Mouse (Mus musculus) retina, embryonic 14.5 days (tissue): Measurements from ENCODE around the gene Lgals1.
A peak's percentile ranks its signal among the peaks of the same experiment; 100 is the strongest.
"Not testable (repeated sequence)": the region's sequence is repeated elsewhere in the genome, so short reads cannot be mapped to it uniquely, and the experiment has no call there.

Experiments used
- DNase-seq: peaks from one replicate; pipeline ENCODE4 v3.0.0-alpha.2; 2015; ENCODE audit warnings: low spot score

Lgals1 gene

GRCm38 (mm10) chr15:78926021-78926919, at the start of gene Lgals1:
Gene Lgals1 (plus strand): TSS chr15:78926725.
- peak; percentile 69 for DNase-seq

- DNase-seq = peak; percentile 98
Observed at GRCm38 (mm10) chr15:78876991-78877809, 49.3 kb upstream of the Lgals1 start, which contains the start of gene Gga1. Gene Gga1 (plus strand): TSS chr15:78877190.

GRCm38 (mm10) chr15:78877810-78878390, 48.6 kb upstream of the Lgals1 start:
- no peak for DNase-seq

- not testable (repeated sequence) for DNase-seq
Observed at GRCm38 (mm10) chr15:78878792-78879516, 47.6 kb upstream of the Lgals1 start.

- DNase-seq = no peak
Observed at GRCm38 (mm10) chr15:78880432-78880831, 46.1 kb upstream of the Lgals1 start.

GRCm38 (mm10) chr15:78881828-78882227, 44.7 kb upstream of the Lgals1 start:
- no peak for DNase-seq

GRCm38 (mm10) chr15:78889401-78889853, 37.1 kb upstream of the Lgals1 start:
- DNase-seq = no peak

- DNase-seq = no peak
Observed at GRCm38 (mm10) chr15:78892440-78892839, 34.1 kb upstream of the Lgals1 start.

- no peak for DNase-seq
Observed at GRCm38 (mm10) chr15:78894726-78895125, 31.8 kb upstream of the Lgals1 start.

- DNase-seq = no peak
Observed at GRCm38 (mm10) chr15:78895741-78896140, 30.8 kb upstream of the Lgals1 start.

- no peak for DNase-seq
Observed at GRCm38 (mm10) chr15:78896149-78896548, 30.4 kb upstream of the Lgals1 start.

GRCm38 (mm10) chr15:78897488-78897887, 29.0 kb upstream of the Lgals1 start:
- DNase-seq = no peak

- no peak for DNase-seq
Observed at GRCm38 (mm10) chr15:78898507-78899001, 28.0 kb upstream of the Lgals1 start.

GRCm38 (mm10) chr15:78899409-78899739, 27.2 kb upstream of the Lgals1 start, which contains the start of gene Gm49510:
Gene Gm49510 (plus strand): TSS chr15:78899667.
- no peak for DNase-seq

GRCm38 (mm10) chr15:78899740-78900584, 26.6 kb upstream of the Lgals1 start, which contains the start of gene Sh3bp1:
Gene Sh3bp1 (plus strand): TSS chr15:78899768.
- DNase-seq = peak; percentile 71

GRCm38 (mm10) chr15:78900585-78901421, 25.7 kb upstream of the Lgals1 start:
- DNase-seq = no peak

GRCm38 (mm10) chr15:78901422-78901789, 25.1 kb upstream of the Lgals1 start:
- no peak for DNase-seq

GRCm38 (mm10) chr15:78903243-78903642, 23.3 kb upstream of the Lgals1 start:
- DNase-seq = peak; percentile 92

- DNase-seq = no peak
Observed at GRCm38 (mm10) chr15:78908399-78908798, 18.1 kb upstream of the Lgals1 start.

- DNase-seq = no peak
Observed at GRCm38 (mm10) chr15:78908982-78909381, 17.5 kb upstream of the Lgals1 start.
